Comparison of ENCODE assay signal across 8 mouse cellular contexts in the genomic region with DNA sequence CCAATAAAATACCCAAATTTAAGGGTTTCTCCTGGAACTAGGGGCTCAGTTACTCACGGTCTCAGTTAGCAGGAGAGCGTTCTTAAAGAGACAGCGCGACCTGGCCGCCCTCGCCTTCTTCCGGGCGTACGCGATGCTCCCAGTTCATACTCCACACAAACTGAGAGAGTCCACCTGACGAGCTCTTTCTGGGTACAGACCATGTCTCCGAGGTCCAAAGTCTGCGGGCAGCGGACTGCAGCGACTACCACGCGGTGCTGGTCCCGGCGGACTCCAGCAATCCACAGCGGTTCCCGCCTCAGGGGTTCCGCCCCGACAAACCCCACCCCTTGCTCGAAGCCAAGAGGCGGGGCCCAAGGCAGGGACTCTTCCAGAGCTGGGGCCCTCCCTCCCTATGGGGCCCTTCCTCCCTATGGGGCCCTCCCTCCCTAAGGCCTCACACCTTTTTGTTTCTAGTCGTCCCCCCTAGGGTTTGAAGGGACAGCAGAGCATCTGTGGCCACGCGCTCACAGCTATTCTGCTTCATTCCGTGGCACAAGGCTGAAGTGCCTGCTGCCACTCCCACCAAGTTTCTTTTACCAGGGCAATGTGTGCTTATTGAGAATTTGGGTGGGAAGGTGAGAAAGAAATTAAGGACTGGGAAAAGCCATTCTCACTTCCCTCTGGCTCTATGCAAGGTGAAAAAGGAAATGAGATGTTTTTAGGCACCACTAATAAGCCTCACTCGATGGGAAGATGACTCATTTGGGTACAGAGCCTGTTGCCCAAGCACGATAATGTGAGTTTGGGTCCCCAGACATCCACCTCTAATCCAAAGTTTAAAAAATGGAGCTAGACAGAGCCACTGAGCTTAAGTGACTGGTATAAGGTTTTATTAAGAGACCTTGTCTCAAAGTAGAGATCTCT. TPM values are rescaled to one million over a fixed set of nuclear protein-coding genes. Genes with fewer than 3 reads are reported as not detected.
DNase-seq lines count a peak whose midpoint lies in the region; ATAC-seq lines count a peak whose summit lies in the region.

A gene (minus strand): TSS at position 285 of the 906 bp plus-strand sequence.

- peak within 1 kb of the TSS; percentile 74 for H3K9ac ChIP-seq in hindbrain, embryonic 16.5 days (ENCODE audit: low read depth, low read length)

- H3K4me2 ChIP-seq in hindbrain, embryonic 16.5 days (ENCODE audit: low read length) = peak within 1 kb of the TSS; percentile 81

- H3K27me3 ChIP-seq in hindbrain, embryonic 16.5 days (replicated peaks; ENCODE audit: control insufficient read depth, insufficient read depth, low read length) = no peaks in the 10 kb centered on the region

- H3K9me3 ChIP-seq in hindbrain, embryonic 16.5 days (ENCODE audit: control insufficient read depth, low read length) = no peaks in the 10 kb centered on the region

- H3K4me3 ChIP-seq in hindbrain, embryonic 16.5 days (ENCODE audit: low read length) = peak within 1 kb of the TSS; percentile 55

- DNase-seq in cerebellum, adult 9-10 months = no peak
- peak; percentile 34 to 51 for DNase-seq in cerebellum, postnatal 14 days
- peak; percentile 75 for DNase-seq in gastrocnemius, postnatal 10 days
- peak; percentile 48 for DNase-seq in left cerebral cortex, postnatal 4 days
- DNase-seq in mesoderm, embryonic 11.5 days (ENCODE audit: low read depth, low spot score) = peak; percentile 48
- peak; percentile 78 for DNase-seq in spleen, adult 12 weeks (ENCODE audit: low spot score)

- no peak within 1 kb of the TSS for H3K27ac ChIP-seq in hindbrain, embryonic 16.5 days (ENCODE audit: low read depth, low read length)

- WGBS in hindbrain, embryonic 16.5 days = 4% methylated on average over 31 of the region's 31 CpGs

- H3K36me3 ChIP-seq in hindbrain, embryonic 16.5 days (ENCODE audit: control insufficient read depth, insufficient read depth, low read length) = no peaks in the 10 kb centered on the region

- intact Hi-C loops in left cerebral cortex, postnatal 4 days (cut with DNase I) = no loop called here

- ATAC-seq in cerebellum, adult (ENCODE audit: insufficient number of reproducible peaks, low FRiP score, low TSS enrichment) = peak; percentile 66
- ATAC-seq in hindbrain, embryonic 16.5 days = peak; percentile 90

- H3K4me1 ChIP-seq in hindbrain, embryonic 16.5 days (ENCODE audit: control insufficient read depth, insufficient read depth, low read depth, low read length) = peaks cover 4% of the 10 kb centered on the region

RNA-seq across cellular contexts. Expression of the gene that starts here (rescaled TPM):
- total RNA-seq in gastrocnemius, postnatal 10 days (2021) = 1 to 10 TPM; 6.7 to 8.0 TPM
- 11.0 and 12.4 TPM in 2 replicates for polyA plus RNA-seq in hindbrain, embryonic 16.5 days (2015; fragmentation: Nextera tagmentation; extraction: Ambion mirVana)
- total RNA-seq in left cerebral cortex, postnatal 4 days (2021) = 10 to 100 TPM; 16.4 to 18.2 TPM
